Mouse (Mus musculus): ENCODE measurements around the gene Gm10203.
"Not testable (repeated sequence)": the region's sequence is repeated elsewhere in the genome, so short reads cannot be mapped to it uniquely, and the experiment has no call there.

Gm10203 gene

DNA sequence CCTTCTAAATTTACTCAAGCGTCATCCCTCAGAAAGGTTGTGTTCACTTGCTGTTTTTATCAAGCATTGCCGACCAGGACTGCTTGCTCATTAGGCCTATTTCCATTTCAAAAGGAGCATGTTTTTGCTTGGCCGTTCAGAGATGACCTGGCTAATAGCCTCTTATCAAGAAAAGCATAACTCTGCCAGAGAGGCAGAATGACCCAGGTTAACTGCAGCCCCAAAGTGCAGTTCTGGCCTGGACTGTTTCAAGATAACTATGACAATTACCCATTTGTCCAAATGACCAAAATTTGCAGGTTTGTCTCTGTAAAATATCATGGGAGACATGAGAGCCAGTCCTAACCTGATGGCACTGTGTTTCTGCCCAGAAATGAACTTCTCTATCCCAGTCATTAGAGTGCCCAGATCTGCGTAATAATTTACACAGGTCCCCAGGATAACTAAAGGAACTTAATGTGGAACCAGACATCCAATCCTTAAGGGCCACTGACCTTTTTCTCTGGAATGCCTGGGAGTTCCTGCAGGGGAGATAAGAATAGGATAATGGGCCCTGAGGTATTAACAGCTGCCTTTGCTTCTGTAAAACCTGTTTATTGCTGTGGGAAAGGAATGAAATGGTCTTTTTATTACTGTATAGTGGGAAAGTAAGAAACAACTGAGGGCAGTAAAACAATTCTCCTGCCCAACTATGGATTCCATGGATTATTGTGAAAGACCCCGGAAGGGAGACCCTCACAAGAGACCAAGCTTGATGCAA, 4.6 kb downstream of the Gm10203 start:
- no peak for DNase-seq (ENCODE audit: low read depth)

DNA sequence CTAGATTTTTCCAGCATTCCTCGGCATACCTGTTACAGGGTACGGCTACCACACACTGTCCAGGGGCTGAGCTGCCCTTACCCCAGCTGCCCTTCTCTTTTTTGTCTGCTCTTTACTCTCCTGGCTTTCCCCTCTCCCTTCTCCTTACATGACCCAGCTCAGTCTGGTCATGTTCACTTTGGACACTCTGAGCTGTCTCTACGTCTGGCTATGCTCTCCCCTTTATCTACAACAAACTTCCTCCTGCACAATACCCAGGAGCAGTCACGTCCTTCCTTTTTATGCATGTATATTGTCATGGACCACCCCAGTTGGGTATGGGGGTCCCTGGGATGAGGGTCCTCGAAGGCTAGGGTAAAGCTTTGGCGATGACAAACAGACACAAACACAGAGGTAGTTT, 5.7 kb downstream of the Gm10203 start:
- no peak for DNase-seq (ENCODE audit: low read depth)

DNA sequence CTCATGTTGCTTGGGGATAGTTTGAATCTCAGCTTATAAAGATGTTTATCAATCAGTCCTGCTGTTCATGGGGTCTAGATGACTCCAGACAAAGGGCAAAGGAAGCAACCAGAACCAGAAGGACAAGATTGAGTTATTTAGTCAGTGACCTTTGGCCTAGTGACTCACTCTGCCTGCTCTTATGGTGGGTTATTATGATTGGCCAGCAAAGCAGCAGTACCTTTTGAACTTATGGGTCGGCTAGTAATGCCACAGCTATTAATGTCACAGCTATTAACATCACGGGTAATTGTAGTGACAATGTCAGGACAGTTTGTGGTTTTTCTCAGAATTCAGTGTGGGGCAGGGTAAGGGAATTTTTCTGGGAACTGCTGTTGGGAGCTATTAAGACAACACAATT, 8.0 kb downstream of the Gm10203 start:
- DNase-seq (ENCODE audit: low read depth): no peak

DNA sequence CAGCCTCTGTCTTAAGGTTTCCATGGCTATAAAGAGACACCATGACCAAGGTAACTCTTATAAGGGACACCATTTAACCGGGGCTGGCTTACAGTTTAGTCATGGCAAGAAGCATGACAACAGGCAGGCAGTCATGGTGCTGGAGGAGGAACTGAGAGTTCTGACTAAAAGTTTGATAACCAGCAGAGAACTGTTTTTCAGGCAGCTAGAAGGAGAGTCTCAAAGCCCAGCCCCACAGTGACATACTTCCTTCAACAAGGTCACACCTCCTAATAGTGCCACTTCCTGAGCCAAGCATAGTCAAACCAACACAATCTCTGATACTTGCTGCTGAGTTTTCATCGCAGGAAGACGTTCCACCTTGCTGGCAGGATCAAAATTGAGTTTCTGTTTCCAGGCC, 9.0 kb downstream of the Gm10203 start:
- no peak for DNase-seq (ENCODE audit: low read depth)

DNA sequence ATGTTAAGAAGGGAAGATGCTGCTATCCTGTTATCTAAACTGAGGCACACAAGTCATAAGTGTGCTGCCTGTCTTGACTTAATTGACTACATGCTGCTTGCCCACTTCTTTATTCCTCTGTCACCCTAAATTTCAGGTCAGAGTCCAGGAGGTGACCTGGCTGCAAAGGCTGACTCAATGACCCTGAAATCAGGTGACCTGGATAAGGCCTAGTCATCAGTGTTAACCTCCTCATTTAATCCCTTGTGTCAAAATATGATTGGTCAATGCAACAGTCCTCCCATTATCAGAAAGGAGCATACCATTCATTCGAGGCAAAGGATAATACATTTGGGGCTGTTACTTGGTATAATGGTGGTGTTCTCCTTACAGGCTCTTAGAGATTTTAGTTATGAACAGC, 9.5 kb downstream of the Gm10203 start, which contains the start of gene Etfbkmt:
Gene Etfbkmt, plus strand, starts transcription at position 379 of the 400 bp plus-strand sequence.
- DNase-seq (ENCODE audit: low read depth): no peak

DNA sequence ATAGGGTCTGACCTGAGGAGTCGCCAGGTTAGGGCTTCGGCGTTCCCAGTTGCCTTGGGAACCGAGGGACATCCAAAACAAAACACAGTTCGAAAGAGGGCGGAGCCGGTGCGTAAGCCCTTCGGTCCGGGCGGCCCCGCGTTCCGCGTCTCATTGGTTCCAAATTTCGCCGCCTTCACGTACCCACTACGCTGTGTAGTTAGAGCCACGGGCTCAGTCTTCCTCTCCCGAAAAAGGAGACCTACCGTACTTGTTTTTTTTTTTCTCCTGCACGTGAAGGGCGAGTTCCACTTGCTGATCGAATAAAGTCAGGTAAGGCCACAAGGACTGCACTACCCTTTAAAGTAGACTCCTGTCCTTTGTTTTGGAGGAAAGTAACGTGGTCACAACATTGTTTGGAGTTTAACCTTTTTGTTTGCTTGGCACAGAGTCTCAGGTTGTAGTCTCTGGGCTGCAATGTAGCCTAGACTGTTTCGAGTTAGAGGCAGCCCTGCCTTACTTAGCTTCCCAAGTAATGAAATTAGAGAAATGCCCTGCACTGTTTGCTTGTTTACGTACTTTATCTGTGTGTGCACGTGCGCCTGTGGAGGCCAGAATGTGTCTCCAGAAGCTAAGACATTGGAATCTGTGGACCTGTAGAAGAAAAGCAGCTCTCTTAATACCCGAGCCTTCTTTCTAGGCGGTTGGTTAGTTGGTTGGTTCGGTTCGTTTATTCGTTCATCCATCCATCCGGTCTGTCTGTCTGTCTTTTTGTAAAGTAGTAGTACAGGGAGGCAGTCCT, 11.6 kb downstream of the Gm10203 start:
- peak; percentile 94 for DNase-seq (ENCODE audit: low read depth)

DNA sequence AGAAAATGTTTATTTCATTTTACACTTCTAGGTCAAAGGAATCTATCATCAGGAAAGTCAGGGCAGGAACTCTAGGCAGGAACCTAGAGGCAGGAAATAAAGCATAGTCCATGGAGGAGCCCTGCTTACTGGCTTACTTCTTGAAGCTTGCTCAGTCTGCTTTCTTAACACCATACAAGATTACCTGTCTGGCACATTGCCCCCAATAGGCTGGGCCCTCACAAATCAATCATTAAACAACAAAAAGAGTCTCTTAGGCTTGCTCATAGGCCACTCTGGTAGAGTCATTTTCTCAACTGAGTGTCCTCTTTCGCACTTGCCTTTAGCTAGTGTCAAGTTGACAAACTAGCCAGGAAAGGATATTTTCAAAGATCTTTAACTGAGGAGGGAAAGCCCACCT, 15.2 kb downstream of the Gm10203 start:
- DNase-seq (ENCODE audit: low read depth): no peak

DNA sequence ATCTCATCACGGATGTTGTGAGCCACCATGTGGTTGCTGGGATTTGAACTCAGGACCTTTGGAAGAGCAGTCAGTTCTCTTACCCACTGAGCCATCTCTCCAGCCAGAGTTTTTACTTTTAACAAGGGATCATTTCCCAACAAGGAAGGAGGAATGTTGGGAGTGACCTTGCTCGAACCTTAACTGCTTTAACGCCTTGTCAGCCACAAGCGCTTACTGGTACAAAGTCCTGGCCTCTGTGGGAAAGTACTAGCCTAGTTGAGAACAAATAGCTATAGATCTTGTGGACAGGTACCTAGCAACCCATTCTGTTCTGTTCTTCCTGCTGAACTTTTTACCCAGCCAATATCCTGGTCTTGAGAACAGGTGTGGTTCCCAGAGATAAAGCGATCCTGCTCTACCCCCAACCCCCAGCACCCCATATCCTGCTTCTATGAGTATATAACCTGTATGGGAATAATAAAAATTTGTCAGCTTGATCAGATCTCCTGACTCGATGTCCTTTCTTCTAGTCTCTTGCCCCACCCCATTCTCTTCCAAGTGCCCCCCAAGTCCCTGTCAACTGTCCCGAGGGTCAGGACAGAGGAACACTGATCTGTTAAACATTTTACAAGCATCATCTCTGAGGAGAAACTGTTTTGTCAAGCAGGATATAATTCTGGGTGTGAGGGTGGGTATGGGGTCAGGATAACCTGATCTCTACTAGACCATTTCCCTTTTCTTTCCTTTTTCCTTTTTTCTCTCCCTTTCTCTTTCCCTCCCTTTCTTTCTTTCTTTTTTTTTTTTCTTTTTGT, 18.7 kb downstream of the Gm10203 start:
- no peak for DNase-seq (ENCODE audit: low read depth)

DNA sequence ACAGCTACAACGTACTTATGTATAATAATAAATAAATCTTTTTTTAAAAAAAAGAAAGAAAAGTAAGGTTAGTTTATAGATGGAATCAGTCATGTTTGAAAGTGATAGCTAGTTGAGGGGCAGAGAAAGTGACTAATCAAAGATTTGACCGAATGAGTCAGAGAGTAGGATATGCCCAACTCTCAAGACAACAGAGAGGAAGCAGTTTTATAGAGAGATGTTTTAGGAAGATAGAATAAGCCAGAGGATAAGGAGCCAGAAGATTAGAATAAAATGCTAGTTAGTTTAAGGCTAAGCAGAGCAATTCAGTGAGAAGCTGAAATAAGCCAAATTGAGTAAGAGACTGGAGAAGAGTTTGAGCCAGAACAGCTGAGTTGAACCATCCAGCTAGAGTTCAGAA, 22.1 kb downstream of the Gm10203 start:
- no peak for DNase-seq (ENCODE audit: low read depth)

DNA sequence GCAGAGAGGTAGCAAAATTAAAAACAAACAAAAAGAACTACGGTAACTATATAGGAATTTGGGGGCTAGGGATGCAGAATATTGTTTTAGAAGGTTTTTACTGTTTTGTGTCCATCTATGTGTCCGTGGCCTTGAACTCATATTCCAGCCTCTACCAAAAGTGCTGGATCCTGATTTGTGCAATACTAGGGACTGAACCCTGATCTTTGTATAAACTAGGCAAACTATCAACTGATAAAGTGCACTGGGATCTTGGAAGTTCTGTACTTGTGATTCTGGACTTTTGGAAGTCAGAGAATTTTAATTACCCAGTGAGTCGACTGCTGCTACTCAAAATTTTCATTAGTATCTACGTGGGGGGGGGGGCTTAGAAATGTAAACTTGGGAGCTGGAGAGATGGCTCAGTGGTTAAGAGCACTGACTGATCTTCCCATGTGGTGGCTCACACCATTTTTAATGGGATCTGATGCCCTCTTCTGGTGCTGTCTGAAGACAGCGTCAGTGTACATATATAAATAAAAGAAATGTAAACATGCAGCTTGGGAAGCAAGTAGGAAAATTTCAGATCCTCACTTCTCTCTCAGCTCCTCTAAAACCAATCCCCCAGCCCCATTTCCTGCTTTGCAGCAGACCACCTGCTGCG, 23.6 kb downstream of the Gm10203 start:
- no peak for DNase-seq (ENCODE audit: low read depth)

DNA sequence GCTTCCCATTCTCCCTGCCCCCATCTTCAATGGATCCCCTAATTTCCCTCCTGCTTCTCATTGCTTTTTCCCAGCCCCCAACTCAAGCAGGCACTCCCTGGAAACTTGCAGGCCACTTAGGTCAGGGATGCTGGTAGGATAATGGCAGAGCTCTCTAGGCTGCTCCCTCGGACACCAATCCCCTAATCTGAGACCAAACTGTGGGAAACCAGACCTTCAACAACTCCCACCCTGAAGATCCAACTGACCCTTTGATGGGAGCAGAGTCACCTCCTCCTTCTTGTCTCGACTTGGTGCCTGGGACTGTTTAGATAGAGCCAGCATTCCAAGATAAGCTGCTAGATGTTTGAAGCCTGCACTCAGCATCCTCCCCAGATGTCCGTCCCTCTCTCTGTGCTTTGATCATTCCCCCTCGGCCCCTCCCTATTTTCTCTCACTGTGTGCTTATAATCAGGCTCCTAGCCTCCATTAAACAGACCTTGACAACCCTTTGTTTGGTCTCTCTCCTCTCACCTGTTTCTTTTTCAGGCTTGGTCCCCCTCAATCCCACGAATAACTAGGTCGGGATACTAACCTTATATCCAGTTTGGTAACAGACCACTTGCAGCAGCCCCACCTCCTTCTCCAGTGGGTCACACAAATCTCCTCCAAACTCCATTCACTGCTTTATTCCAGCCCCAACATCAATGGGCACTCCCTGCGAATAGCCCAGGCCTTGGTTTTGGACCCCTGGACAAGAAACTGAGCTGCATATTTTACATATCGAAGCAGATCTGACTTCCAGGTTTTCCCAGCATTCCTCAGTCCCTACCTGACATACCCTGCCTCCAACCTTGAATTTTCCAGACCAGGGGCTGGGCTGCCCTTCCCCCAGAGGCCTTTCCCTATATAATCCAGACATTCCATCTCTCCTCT, 24.4 kb downstream of the Gm10203 start:
- DNase-seq (ENCODE audit: low read depth): no peak

DNA sequence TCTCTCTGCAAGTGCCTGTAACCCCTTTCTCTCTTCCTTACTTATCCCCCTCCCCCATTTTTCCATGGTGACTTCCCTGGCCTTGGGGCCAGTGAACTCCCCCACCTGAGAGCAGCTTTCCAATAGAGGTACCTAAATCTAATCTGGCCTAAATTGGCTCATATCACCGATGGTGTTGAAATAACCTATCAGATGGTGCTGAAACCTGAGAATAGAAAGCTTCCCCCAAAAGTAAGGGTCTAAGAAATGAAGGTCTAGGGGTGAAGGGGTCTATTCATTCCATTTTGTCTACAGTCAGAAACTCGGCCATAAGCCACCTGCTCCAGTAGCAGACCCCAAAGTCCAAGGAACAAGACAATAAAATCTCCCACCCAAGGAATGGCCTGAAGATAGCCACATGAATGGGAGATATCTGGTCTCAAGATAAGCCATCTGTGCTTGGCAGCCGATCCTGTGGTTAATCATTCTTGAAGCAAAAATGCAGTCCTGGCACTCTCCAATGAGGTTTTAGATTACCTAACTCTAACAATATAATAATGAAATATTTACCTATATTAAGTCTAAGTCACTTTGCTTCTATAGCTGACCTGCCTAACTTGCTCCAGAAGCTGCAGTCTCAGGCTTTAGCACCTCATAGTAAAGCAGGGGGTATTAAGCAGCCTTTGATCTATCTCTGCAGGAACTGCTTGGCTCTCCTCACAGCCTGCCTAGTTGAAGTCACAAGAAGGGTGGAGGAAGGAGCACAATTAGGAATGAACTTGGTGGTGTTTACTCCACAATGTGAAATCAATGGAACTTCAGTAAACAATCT, 25.3 kb downstream of the Gm10203 start:
- no peak for DNase-seq (ENCODE audit: low read depth)

DNA sequence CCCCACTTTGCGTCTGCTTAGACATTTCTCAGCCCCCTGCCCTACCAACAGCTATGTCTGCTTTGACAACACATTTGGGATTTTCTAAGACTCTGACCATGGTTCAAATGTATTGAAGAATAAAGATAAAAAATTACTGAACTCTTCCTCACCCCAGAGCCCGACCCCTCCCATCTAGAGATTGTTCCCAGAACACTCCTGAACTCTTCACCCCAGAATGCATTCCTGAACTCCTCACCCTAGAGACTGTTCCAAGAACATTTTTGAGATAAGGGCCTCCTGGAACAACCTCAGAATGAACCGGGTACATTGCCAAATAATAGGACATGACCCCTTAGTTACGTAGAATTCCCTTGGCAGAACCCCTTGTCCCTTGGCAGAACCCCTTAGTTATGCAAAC, 37.1 kb downstream of the Gm10203 start:
- DNase-seq (ENCODE audit: low read depth): not testable (repeated sequence)

DNA sequence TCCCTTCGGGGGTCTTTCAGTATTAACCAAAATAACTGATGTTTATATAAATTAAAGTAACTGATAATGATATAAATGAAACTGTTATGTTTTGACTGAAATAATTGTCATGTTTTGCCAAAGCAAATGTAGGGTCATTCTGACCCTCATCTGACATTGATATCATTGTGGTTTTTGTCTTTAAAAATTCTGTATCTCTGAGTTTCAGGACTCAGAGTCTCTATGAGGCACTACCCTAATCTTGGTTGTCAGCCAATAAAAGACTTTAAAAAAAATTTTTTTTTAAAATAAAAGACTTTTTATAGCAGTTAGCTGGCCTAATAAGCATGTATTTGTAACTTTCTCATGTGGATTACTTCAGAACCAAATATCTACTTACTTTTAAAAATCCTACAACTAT, 37.7 kb downstream of the Gm10203 start:
- DNase-seq (ENCODE audit: low read depth): no peak

DNA sequence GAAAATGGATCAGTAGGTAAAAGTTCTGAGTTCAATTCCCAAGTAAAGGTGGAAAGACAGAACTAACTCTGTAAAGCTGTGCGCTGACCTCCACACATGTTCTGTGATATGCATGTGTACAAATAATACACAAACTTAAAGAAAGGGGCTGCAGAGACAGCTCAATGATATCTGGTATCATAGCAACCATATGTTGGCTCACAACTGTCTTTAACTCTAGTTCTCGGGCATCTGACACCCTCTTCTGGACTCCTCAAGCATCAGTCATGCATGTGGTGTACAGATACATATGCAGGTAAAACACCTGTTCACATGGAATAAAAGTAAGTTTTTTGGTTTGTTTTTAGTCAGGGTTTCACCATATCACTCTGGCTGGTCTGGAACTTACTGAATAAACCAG, 38.5 kb downstream of the Gm10203 start:
- DNase-seq (ENCODE audit: low read depth): no peak

DNA sequence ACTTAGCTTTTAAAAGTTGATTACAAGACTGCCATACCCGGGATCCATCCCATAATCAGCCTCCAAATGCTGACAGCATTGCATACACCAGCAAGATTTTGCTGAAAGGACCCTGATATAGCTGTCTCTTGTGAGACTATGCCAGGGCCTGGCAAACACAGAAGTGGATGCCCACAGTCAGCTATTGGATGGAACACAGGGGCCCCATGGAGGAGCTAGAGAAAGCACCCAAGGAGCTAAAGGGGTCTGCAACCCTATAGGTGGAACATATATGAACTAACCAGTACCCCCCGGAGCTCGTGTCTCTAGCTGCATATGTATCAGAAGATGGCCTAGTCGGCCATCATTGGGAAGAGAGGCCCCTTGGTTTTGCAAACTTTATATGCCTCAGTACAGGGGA, 40.0 kb downstream of the Gm10203 start:
- not testable (repeated sequence) for DNase-seq (ENCODE audit: low read depth)

DNA sequence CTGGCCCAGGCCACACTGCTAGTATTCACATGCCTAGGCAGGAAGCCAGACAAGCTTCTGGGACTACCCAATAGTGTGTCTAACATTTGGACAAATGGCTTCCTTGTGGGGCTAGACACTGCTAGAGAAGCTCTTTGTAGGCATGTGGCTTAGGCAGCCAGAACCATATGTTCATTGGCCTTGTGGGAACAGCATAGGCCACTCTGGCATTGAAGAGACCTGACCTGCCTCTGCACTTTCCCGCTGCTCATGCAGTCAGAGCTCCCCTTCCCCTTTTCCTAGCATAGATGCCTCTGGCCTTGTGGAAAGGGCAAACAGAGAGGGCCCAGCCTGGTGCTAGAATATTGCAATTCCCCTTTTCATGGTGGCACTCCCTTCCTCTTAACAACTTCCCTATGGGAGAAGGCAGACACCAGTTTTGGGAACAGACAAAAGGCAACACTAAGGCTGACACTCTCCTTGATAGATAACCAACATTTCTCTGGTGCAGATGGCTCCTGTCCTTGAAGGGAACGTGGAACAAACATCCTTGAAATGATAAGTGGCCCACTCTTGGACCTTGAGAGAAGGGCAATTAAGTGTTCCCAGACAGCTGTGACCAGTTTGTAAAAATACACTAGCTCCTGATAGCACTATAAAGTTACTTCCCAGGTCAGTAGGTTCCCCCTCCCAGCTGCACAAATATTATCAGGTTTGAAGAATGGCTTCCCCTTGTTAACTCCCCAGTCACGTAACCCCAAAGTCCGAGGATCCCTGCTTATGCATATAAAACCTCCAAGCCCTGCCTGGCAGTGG, 44.1 kb downstream of the Gm10203 start:
- no peak for DNase-seq (ENCODE audit: low read depth)

DNA sequence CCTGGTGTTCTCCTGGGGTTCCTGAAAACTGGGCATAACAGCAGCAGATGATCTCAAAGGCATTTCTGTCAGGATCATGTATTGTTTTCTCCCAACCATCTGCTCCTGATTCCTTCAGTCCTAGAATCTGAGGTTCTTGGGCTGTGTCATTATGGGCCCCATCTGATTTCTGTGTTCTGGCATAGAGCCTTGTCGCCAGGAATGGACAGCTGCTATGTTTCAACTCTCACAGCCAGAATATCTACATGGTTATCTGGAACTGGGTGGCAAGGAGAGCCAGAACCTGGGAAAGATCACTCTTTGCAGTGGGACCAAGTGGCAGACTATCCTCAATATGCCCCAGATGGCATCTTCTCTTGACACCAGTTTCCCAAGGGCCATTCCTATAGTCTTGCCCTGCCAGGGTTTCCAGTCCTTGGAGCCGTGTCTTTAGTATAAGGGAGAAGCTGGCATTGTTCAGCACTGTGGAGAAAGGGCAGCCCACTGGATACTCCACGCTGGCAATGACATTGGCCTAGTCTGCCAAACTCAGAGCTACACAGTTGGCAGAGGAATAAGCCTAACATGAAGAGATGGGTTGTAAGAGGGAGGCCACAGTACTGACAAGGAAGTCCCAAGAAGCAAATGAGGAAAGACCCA, 45.1 kb downstream of the Gm10203 start:
- no peak for DNase-seq (ENCODE audit: low read depth)

DNA sequence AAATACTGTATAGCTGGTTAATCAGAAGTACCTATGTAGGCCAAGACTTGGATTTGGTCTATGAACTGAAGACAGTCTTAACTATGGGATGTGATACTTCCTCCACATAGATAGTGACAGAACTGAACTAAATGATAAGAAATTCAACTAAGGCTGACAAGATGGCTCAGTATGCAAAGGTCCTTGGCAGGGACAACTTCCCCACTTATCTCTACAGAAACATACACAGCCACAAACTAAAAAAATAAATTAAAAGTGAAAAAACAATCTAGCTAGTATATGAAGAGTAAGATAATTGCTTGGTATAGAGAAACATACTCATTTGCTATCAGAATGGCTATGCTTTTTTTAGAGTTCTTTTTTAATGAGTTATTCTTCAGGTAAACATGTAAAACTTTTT, 49.1 kb downstream of the Gm10203 start:
- peak; percentile 41 for DNase-seq (ENCODE audit: low read depth)

Measured in c-Kit-positive CD71-positive TER-119-negative erythroid progenitor cells, embryonic 14.5 days (primary cell).